Mouse (Mus musculus) left cerebral cortex, adult 8-10 months (tissue): ENCODE data around the gene Slc9a3r1. TPM values are rescaled to one million over a fixed set of nuclear protein-coding genes. Genes with fewer than 3 reads are reported as not detected.

ENCODE experiments used
- DNase-seq, 2 experiments: peaks; one replicate each; pipeline ENCODE4 v3.0.0; 2022; ENCODE audit warnings: low spot score in 2 of 2
- total RNA-seq, 4 experiments: library from RNA; stranded (reverse); gene quantifications; 2 replicates each; pipeline ENCODE4 v1.2.4; 2022

Slc9a3r1 gene
- 10 to 100 TPM; 63.4 to 73.8 (median 67.8) TPM for total RNA-seq

GRCm38 (mm10) chr11:115162832-115163480, at the start of gene Slc9a3r1:
Gene Slc9a3r1 (plus strand): TSS chr11:115163341.
- DNase-seq: peak; percentile 84 to 88

- DNase-seq: no peak
Measured at GRCm38 (mm10) chr11:115119409-115119808, 43.7 kb upstream of the Slc9a3r1 start.

GRCm38 (mm10) chr11:115128483-115128882, 34.7 kb upstream of the Slc9a3r1 start:
- no peak for DNase-seq

GRCm38 (mm10) chr11:115129508-115130126, 33.5 kb upstream of the Slc9a3r1 start:
- no peak for DNase-seq

- DNase-seq: no peak
Measured at GRCm38 (mm10) chr11:115131768-115132381, 31.3 kb upstream of the Slc9a3r1 start.

- DNase-seq: no peak
Measured at GRCm38 (mm10) chr11:115133800-115134199, 29.3 kb upstream of the Slc9a3r1 start, which contains the start of gene Cd300lf. Gene Cd300lf (minus strand): TSS chr11:115133992.

- DNase-seq: no peak
Measured at GRCm38 (mm10) chr11:115138597-115139262, 24.4 kb upstream of the Slc9a3r1 start.

GRCm38 (mm10) chr11:115141970-115142369, 21.2 kb upstream of the Slc9a3r1 start:
- no peak for DNase-seq

GRCm38 (mm10) chr11:115147813-115148212, 15.3 kb upstream of the Slc9a3r1 start:
- no peak for DNase-seq

- DNase-seq: no peak
Measured at GRCm38 (mm10) chr11:115150741-115151254, 12.3 kb upstream of the Slc9a3r1 start.

GRCm38 (mm10) chr11:115151755-115152429, 11.2 kb upstream of the Slc9a3r1 start:
- DNase-seq: no peak

GRCm38 (mm10) chr11:115153088-115153487, 10.1 kb upstream of the Slc9a3r1 start:
- no peak for DNase-seq

GRCm38 (mm10) chr11:115153699-115154292, 9.3 kb upstream of the Slc9a3r1 start:
- DNase-seq: peak in 1 of 2 experiments; percentile 51

GRCm38 (mm10) chr11:115155053-115155634, 8.0 kb upstream of the Slc9a3r1 start:
- DNase-seq: no peak

GRCm38 (mm10) chr11:115157933-115158719, 5.0 kb upstream of the Slc9a3r1 start:
- no peak for DNase-seq

GRCm38 (mm10) chr11:115160016-115160797, 2.9 kb upstream of the Slc9a3r1 start:
- DNase-seq: peak in 1 of 2 experiments; percentile 61

- no peak for DNase-seq
Measured at GRCm38 (mm10) chr11:115160883-115161577, 2.1 kb upstream of the Slc9a3r1 start.

GRCm38 (mm10) chr11:115161578-115162204, 1.4 kb upstream of the Slc9a3r1 start:
- DNase-seq: no peak
